Mouse (Mus musculus): Measurements from ENCODE around the gene Cept1.

DNA sequence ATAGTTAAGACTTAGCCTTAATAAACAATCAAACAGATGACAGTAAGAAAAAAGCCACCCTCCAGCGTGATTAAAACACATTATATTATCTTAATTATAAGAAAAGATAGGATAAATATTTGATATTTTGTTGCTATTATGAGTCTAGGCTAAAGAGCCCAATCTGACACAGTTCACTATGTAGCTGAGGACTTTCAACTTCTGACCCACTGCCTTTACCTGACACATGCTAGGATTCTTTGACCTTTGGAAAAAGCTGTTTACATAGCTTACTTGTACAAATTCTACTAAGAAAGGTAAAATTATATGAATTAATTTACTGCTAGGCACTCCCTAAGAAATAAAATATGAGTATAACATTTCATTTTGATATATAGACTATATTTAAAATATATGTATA lies 36.9 kb downstream of the Cept1 start:
- no peak for TF ChIP-seq TAL1 (IDR thresholded peaks at IDR 0.05; ENCODE audit: low read length)
- no peak for TF ChIP-seq POLR2A (IDR thresholded peaks at IDR 0.05; ENCODE audit: control insufficient read depth in 1 of 2, insufficient read depth in 1 of 2, low read depth in 1 of 2, low read length in 2 of 2, poor library complexity in 1 of 2)
- TF ChIP-seq ZKSCAN1 (IDR thresholded peaks at IDR 0.05; ENCODE audit: low read depth, low read length), result no peak
- TF ChIP-seq UBTF (IDR thresholded peaks at IDR 0.05; ENCODE audit: borderline replicate concordance, insufficient read depth, low read depth, low read length), result no peak
- no peak for TF ChIP-seq MEF2A (IDR thresholded peaks at IDR 0.05; ENCODE audit: extremely low read depth, insufficient replicate concordance, low read depth, low read length, poor library complexity, severe bottlenecking)
- no peak for TF ChIP-seq NRF1 (IDR thresholded peaks at IDR 0.05; ENCODE audit: insufficient read depth, low read depth, low read length, poor library complexity, severe bottlenecking)
- TF ChIP-seq MAX (IDR thresholded peaks at IDR 0.05; ENCODE audit: low read length), result no peak
- TF ChIP-seq ZNF384 (IDR thresholded peaks at IDR 0.05; ENCODE audit: low read depth, low read length), result no peak
- TF ChIP-seq EP300 (IDR thresholded peaks at IDR 0.05; ENCODE audit: low read depth in 1 of 2, low read length in 2 of 2), result no peak
- no peak for TF ChIP-seq SIN3A (IDR thresholded peaks at IDR 0.05; ENCODE audit: low read length)
- no peak for TF ChIP-seq CTCF (IDR thresholded peaks at IDR 0.05 in 2 of 3, conservative IDR thresholded peaks at IDR 0.05 in 1 of 3; ENCODE audit: control insufficient read depth in 1 of 3, insufficient read depth in 1 of 3, low read depth in 2 of 3, low read length in 3 of 3, poor library complexity in 1 of 3, severe bottlenecking in 1 of 3)

All from MEL (cell line).